Mouse (Mus musculus) CH12.LX (cell line): Measurements from ENCODE around the gene Arhgap5. TPM values are rescaled to one million over a fixed set of nuclear protein-coding genes. Genes with fewer than 3 reads are reported as not detected.

Experiments
- DNase-seq: peaks from one replicate; pipeline ENCODE4 v3.0.0-alpha.2; 2013; ENCODE audit errors: extremely low read depth
- H3K27ac ChIP-seq: 2 replicates; pipeline ENCODE4 v1.5.1; 2012; ENCODE audit warnings: low read depth, mild to moderate bottlenecking, control low read depth, moderate library complexity; ENCODE audit not compliant: insufficient read depth
- H3K27me3 ChIP-seq: replicated peaks from 2 replicates; pipeline ENCODE3; 2012; ENCODE audit warnings: inconsistent platforms
- H3K36me3 ChIP-seq, 2 experiments: replicated peaks in 1 of 2; 2 replicates each; pipeline versions ENCODE3 to v1.6.1; 2012; ENCODE audit warnings: inconsistent platforms in 1 of 2, low read length in 1 of 2, mild to moderate bottlenecking in 1 of 2, mixed read lengths in 1 of 2, moderate library complexity in 1 of 2; ENCODE audit not compliant: control insufficient read depth in 1 of 2, insufficient read depth in 1 of 2
- H3K4me1 ChIP-seq, 2 experiments: 2 replicates each; pipeline ENCODE4 v1.6.1; 2012; ENCODE audit warnings: inconsistent platforms in 1 of 2, moderate library complexity in 1 of 2; ENCODE audit not compliant: insufficient read depth in 2 of 2, control insufficient read depth in 1 of 2
- H3K4me2 ChIP-seq: 2 replicates; pipeline ENCODE4 v1.6.1; 2012; ENCODE audit warnings: low read depth, mild to moderate bottlenecking, control low read depth; ENCODE audit not compliant: poor library complexity, insufficient read depth, severe bottlenecking
- H3K4me3 ChIP-seq, 3 experiments: fragments of 150-350 bp in 1 of 3; sonication (generic) in 1 of 3; replicated peaks in 1 of 3; 2 replicates each; pipeline versions ENCODE3 to v1.5.1; 2011 to 2012; ENCODE audit warnings: low read depth in 2 of 3, low read length in 2 of 3, mild to moderate bottlenecking in 2 of 3, moderate library complexity in 2 of 3, control low read depth in 1 of 3, improper control_type of control experiment in 1 of 3, inconsistent platforms in 1 of 3, mixed read lengths in 1 of 3; ENCODE audit not compliant: poor library complexity in 1 of 3
- H3K79me2 ChIP-seq: replicated peaks from 2 replicates; pipeline ENCODE4 v1.6.1; 2012; ENCODE audit warnings: mild to moderate bottlenecking, moderate library complexity; ENCODE audit not compliant: control insufficient read depth, poor library complexity, insufficient read depth, severe bottlenecking; ENCODE audit errors: extremely low read depth
- H3K9ac ChIP-seq: 2 replicates; pipeline ENCODE4 v1.6.1; 2012; ENCODE audit warnings: low read depth, mild to moderate bottlenecking, control low read depth, moderate library complexity; ENCODE audit not compliant: insufficient read depth
- H3K9me3 ChIP-seq: replicated peaks from 2 replicates; pipeline ENCODE3; 2012; ENCODE audit warnings: low read length, inconsistent platforms, mixed read lengths
- CTCF ChIP-seq, 2 experiments: IDR thresholded peaks in 1 of 2; conservative IDR thresholded peaks in 1 of 2; 2 replicates each; pipeline ENCODE4 v1.5.1; 2011 to 2012; ENCODE audit warnings: low read depth in 2 of 2, low read length in 2 of 2, improper control_type of control experiment in 1 of 2, inconsistent platforms in 1 of 2, mild to moderate bottlenecking in 1 of 2, moderate library complexity in 1 of 2
- E2F4 ChIP-seq: IDR thresholded peaks from 2 replicates; pipeline ENCODE4 v1.6.1; 2011; ENCODE audit warnings: low read depth, low read length, improper control_type of control experiment; ENCODE audit not compliant: insufficient replicate concordance
- EP300 ChIP-seq: IDR thresholded peaks from 2 replicates; pipeline ENCODE4 v1.6.1; 2011; ENCODE audit warnings: low read length, improper control_type of control experiment
- ETS1 ChIP-seq: conservative IDR thresholded peaks from 2 replicates; pipeline ENCODE4 v1.6.1; 2012; ENCODE audit warnings: low read depth, mild to moderate bottlenecking, inconsistent platforms, low read length, improper control_type of control experiment, moderate library complexity
- HCFC1 ChIP-seq: IDR thresholded peaks from 2 replicates; pipeline ENCODE4 v1.6.1; 2012; ENCODE audit warnings: low read depth, mild to moderate bottlenecking, inconsistent platforms, low read length, improper control_type of control experiment
- IRF4 ChIP-seq: IDR thresholded peaks from 2 replicates; pipeline ENCODE4 v1.6.1; 2014; ENCODE audit warnings: low read depth, mild to moderate bottlenecking, inconsistent platforms, low read length, improper control_type of control experiment
- JUN ChIP-seq: IDR thresholded peaks from 2 replicates; pipeline ENCODE4 v1.6.1; 2011; ENCODE audit warnings: low read depth, mild to moderate bottlenecking, low read length, improper control_type of control experiment, moderate library complexity; ENCODE audit not compliant: insufficient read depth
- JUND ChIP-seq: conservative IDR thresholded peaks from 2 replicates; pipeline ENCODE4 v1.6.1; 2011; ENCODE audit warnings: low read depth, low read length, improper control_type of control experiment
- MAFK ChIP-seq: IDR thresholded peaks from 2 replicates; pipeline ENCODE4 v1.6.1; 2011; ENCODE audit warnings: low read length, improper control_type of control experiment; ENCODE audit not compliant: insufficient replicate concordance
- MAZ ChIP-seq: IDR thresholded peaks from 2 replicates; pipeline ENCODE4 v1.6.1; 2012; ENCODE audit warnings: low read depth, mild to moderate bottlenecking, inconsistent platforms, low read length, improper control_type of control experiment, moderate library complexity
- MEF2A ChIP-seq: IDR thresholded peaks from 2 replicates; pipeline ENCODE4 v1.6.1; 2014; ENCODE audit warnings: low read depth, mild to moderate bottlenecking, inconsistent platforms, low read length, improper control_type of control experiment, borderline replicate concordance
- MYC ChIP-seq: IDR thresholded peaks from 2 replicates; pipeline ENCODE4 v1.6.1; 2011; ENCODE audit warnings: low read depth, mild to moderate bottlenecking, improper control_type of control experiment, low read length
- NRF1 ChIP-seq: IDR thresholded peaks from 2 replicates; pipeline ENCODE4 v1.6.1; 2014; ENCODE audit warnings: low read depth, mild to moderate bottlenecking, inconsistent platforms, low read length, improper control_type of control experiment, moderate library complexity
- POLR2A ChIP-seq: IDR thresholded peaks from 2 replicates; pipeline ENCODE4 v1.6.1; 2011; ENCODE audit warnings: low read depth, mild to moderate bottlenecking, improper control_type of control experiment, low read length
- RAD21 ChIP-seq: IDR thresholded peaks from 2 replicates; pipeline ENCODE4 v1.6.1; 2011; ENCODE audit warnings: low read depth, mild to moderate bottlenecking, low read length, improper control_type of control experiment, moderate library complexity
- RCOR1 ChIP-seq: conservative IDR thresholded peaks from 2 replicates; pipeline ENCODE4 v1.6.1; 2012; ENCODE audit warnings: low read depth, mild to moderate bottlenecking, inconsistent platforms, low read length, improper control_type of control experiment
- SIN3A ChIP-seq: IDR thresholded peaks from 2 replicates; pipeline ENCODE4 v1.6.1; 2012; ENCODE audit warnings: low read length, improper control_type of control experiment, inconsistent platforms
- SMC3 ChIP-seq: IDR thresholded peaks from 2 replicates; pipeline ENCODE4 v1.6.1; 2011; ENCODE audit warnings: low read depth, low read length, improper control_type of control experiment
- TBP ChIP-seq: conservative IDR thresholded peaks from 2 replicates; pipeline ENCODE4 v1.6.1; 2011; ENCODE audit warnings: low read depth, low read length, improper control_type of control experiment
- TCF12 ChIP-seq: IDR thresholded peaks from 2 replicates; pipeline ENCODE4 v1.6.1; 2014; ENCODE audit warnings: low read depth, mild to moderate bottlenecking, inconsistent platforms, low read length, improper control_type of control experiment
- UBTF ChIP-seq: IDR thresholded peaks from 2 replicates; pipeline ENCODE4 v1.6.1; 2012; ENCODE audit warnings: low read depth, mild to moderate bottlenecking, inconsistent platforms, low read length, improper control_type of control experiment, moderate library complexity
- USF1 ChIP-seq: IDR thresholded peaks from 2 replicates; pipeline ENCODE4 v1.6.1; 2014; ENCODE audit warnings: low read depth, mild to moderate bottlenecking, inconsistent platforms, low read length, improper control_type of control experiment
- USF2 ChIP-seq: conservative IDR thresholded peaks from 2 replicates; pipeline ENCODE4 v1.6.1; 2011; ENCODE audit warnings: low read depth, low read length, improper control_type of control experiment
- ZC3H11A ChIP-seq: IDR thresholded peaks from 2 replicates; pipeline ENCODE4 v1.6.1; 2012; ENCODE audit warnings: low read depth, mild to moderate bottlenecking, inconsistent platforms, low read length, improper control_type of control experiment
- ZKSCAN1 ChIP-seq: IDR thresholded peaks from 2 replicates; pipeline ENCODE4 v1.6.1; 2012; ENCODE audit warnings: low read depth, inconsistent platforms, low read length, improper control_type of control experiment, borderline replicate concordance
- ZMIZ1 ChIP-seq: IDR thresholded peaks from 2 replicates; pipeline ENCODE4 v1.6.1; 2012; ENCODE audit warnings: low read depth, mild to moderate bottlenecking, inconsistent platforms, low read length, improper control_type of control experiment
- ZNF384 ChIP-seq: IDR thresholded peaks from 2 replicates; pipeline ENCODE4 v1.6.1; 2012; ENCODE audit warnings: low read depth, low read length, improper control_type of control experiment, inconsistent platforms
- dilution Hi-C: fragments of 300-500 bp; cut with MboI; formaldehyde crosslinking; loops from 2 replicates; pipeline ENCODE4 v1.14.3; 2020; ENCODE audit warnings: low sequenced_read_pairs; ENCODE audit not compliant: extremely low pct_unique_long_range_greater_than_20kb, extremely low pct_ligation_motif_present
- in situ Hi-C: fragments of 300-500 bp; cut with MboI; formaldehyde crosslinking; loops from 3 replicates; pipeline ENCODE4 v1.14.3; 2019; ENCODE audit warnings: low sequenced_read_pairs, low pct_ligation_motif_present, low pct_unique_long_range_greater_than_20kb, mixed read lengths
- polyA plus RNA-seq: library from polyadenylated mRNA; unstranded; fragments of >175 nt; gene quantifications from 2 replicates; pipeline ENCODE4 v1.2.1, GENCODE M21; 2012; ENCODE audit warnings: low read depth; ENCODE audit not compliant: insufficient read length
- total RNA-seq, 2 experiments: library from RNA; depleted of rRNA; stranded (reverse); fragments of 300-350 nt in 1 of 2; fragments of >200 nt in 1 of 2; gene quantifications; 2 replicates each; pipeline ENCODE4 v1.2.3; 2012 to 2014

Arhgap5 gene
- total and polyA plus RNA-seq, 3 experiments, result 12.0 to 42.7 (median 13.0) TPM

DNA sequence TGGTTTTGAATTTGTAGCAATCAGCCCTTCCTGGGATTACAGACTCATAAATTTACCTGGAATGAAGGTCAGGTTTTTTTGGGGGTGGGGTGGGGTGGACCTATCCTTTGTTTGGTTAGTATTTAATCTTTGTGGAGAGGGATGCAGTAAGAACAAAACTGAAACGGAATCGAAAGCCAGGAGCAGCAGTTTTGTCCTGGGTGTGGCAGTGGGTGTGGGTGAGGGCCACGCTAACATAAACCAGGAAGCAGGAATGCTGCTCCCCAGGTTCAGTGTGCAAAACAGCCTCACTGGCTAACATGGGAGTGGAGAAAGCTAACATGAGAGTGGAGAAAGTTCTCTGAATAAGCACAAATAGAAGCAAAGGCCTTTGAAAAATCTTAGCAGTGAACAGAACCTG lies 6.6 kb upstream of the Arhgap5 start:
- H3K9me3 ChIP-seq, result no peaks in the 10 kb centered on the region
- no peaks in the 10 kb centered on the region for H3K79me2 ChIP-seq
- in situ Hi-C loops (loop anchor here (25.0 kb wide), 2 partner anchors 340 to 460 kb away; partner anchors contain the start of gene Gpr33), dilution Hi-C loops (no loop called here)
- H3K27ac ChIP-seq, result no peak overlapping the region
- H3K4me3 ChIP-seq, result no peak overlapping the region
- no peak overlapping the region for H3K9ac ChIP-seq
- peaks cover 0 to 3% of the 10 kb centered on the region in 2 experiments; a peak in 2 of 4 replicates for H3K4me1 ChIP-seq
- TF ChIP-seq RCOR1 (no peak), USF1 (no peak), POLR2A (no peak), JUND (no peak), USF2 (no peak), UBTF (no peak), SIN3A (no peak), TCF12 (no peak), ZKSCAN1 (no peak), ETS1 (no peak), E2F4 (no peak), MAFK (no peak), ZMIZ1 (no peak)
- H3K36me3 ChIP-seq, result no peaks in the 10 kb centered on the region
- DNase-seq, result no peak
- no peak overlapping the region for H3K4me2 ChIP-seq
- H3K27me3 ChIP-seq, result no peaks in the 10 kb centered on the region

DNA sequence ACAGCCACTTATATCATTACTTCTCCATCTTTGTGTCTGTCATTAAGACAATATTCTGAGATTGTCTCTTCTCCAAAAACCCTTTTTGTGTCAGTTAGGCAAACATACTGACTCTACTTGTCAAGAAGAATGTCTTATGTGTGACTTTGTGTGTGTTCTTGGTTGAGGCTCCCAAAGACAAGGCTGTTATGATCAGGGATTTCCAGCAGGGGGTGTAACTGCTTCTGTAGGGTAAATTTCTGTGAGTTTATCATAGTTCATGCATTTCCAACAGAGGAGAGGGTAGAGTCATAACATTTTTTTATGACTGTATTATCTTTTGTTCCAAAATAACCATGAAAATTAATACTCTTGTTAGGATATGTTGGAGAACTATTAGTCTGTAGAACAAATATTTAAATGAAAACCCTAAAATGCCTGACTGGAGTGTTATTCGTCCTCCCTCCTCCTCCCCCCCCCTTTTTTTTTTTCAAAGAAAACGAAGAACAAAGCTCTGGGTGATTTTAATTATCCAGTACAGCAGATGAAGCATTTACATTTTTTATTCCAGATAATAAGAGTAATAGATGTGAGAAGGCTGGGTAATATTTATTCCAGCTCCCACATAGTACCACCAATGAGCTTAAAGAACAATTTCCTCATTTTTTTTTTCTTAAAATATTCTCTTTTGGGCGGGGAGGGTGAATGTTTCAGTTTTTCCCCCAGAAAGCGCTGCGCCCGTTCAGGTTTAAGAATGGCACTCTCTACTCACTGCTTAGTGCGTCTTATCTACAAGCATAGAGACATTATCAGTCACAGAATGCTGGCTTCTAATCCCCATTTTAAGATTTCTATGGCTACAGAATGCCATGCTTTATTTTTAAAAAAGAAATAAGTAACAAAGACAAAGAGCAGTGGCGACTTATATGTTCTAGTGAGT lies 2.6 kb upstream of the Arhgap5 start:
- TF ChIP-seq RCOR1 (no peak), ZC3H11A (peak; percentile 36; the same call in 1 of the 2 replicates), IRF4 (peak; percentile 51; the same call in 1 of the 2 replicates), JUN (no peak), SIN3A (peak; percentile 52; the same call in 1 of the 2 replicates), RAD21 (peak; percentile 75), EP300 (0 out of 2 replicates have a peak, but pooled peaks have one; percentile 8), CTCF (conservative IDR thresholded peaks at IDR 0.05 in 1 of 2, IDR thresholded peaks at IDR 0.05 in 1 of 2; ENCODE audit: low read depth in 2 of 2, low read length in 2 of 2) (peak; percentile 57 to 84; a peak in 3 of 4 replicates), SMC3 (peak; percentile 84), HCFC1 (no peak), ZNF384 (peak; percentile 89), MYC (no peak), TBP (no peak), NRF1 (no peak), JUND (no peak), MEF2A (no peak), E2F4 (no peak), MAZ (peak; percentile 84)
- no peaks in the 10 kb centered on the region for H3K27me3 ChIP-seq
- no peaks in the 10 kb centered on the region for H3K9me3 ChIP-seq
- no peak overlapping the region for H3K27ac ChIP-seq
- in situ Hi-C loops (loop anchor here (5.0 kb wide), 1 partner anchor 121 kb away; no protein-coding TSS in a partner anchor), dilution Hi-C loops (no loop called here)
- 0 out of 2 replicates have a peak, but pooled peaks cover 2% of the 10 kb centered on the region for H3K79me2 ChIP-seq
- peak overlapping the region in 1 of 3 experiments; percentile 45 for H3K4me3 ChIP-seq
- H3K9ac ChIP-seq, result no peak overlapping the region
- H3K4me2 ChIP-seq, result peak overlapping the region; percentile 71; the same call in 1 of the 2 replicates
- peak; percentile 65 for DNase-seq
- no peaks in the 10 kb centered on the region for H3K36me3 ChIP-seq
- peaks cover 0 to 15% of the 10 kb centered on the region in 2 experiments; a peak in 2 of 4 replicates for H3K4me1 ChIP-seq
